Mouse (Mus musculus) megakaryocyte, embryonic 14.5 days (primary cell): ENCODE measurements at regions not wholly inside any gene's neighbourhood (a gene's known extent, or its start where the extent isn't known, plus 50 kb on each side); places are given as distances from the start of the nearest gene placed in this dataset.

Experiments used
- FLI1 ChIP-seq: IDR thresholded peaks from 2 replicates; pipeline ENCODE4 v1.6.1; 2012; ENCODE audit warnings: low read length, inconsistent platforms, mixed read lengths
- GATA1 ChIP-seq: IDR thresholded peaks from 3 replicates; pipeline ENCODE4 v1.6.1; 2012; ENCODE audit warnings: mixed read lengths, low read length, inconsistent platforms, borderline replicate concordance

DNA sequence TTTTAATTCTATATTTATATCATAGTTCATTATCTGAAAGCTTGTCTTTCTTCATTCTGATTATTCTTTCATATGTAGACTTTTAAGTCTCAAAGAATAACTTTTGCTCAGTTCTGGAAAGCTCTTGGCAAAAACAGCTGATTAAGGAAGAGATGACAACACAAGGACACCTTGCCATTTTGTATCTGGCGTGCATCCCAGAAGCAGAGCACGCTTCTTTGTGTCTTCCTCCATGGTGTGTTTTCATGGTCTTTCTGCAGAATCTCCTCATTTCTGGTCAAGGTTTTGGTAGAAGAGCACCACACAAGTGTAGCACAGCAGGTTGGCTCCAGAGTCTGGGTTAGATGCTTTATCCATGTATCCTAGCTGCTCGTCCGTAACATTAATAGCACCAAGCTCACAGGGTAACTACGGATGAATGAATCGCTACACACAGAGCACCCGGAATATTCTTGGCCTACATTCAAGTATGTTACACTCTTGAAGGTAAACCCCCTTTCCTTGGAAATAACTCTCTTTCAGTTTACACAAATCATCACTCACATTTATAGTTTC is 148.9 kb upstream of the Ddhd1 start:
- TF ChIP-seq GATA1 (no peak), FLI1 (no peak)
